In the genomic region with DNA sequence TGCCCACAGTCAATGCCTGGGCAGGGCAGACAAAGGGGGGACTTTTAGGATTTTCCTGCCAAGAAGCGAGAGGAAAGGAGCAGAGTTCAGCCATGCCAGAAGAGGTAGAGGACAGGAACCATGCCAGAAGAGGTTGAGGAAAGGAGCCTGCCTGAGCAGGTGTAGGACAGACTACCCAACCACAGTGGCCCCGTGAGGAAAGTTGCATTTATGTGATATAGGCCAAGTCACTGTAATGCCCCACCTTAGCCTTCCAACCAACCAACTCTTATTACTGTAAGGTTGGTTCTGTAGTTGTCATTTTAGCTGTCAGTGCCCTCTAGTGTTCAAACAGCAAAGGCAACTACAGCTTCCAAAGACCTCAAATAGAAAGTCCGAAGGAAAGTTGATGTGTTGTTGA, we compare ENCODE assay signal across 9 mouse cellular contexts. TPM values are rescaled to one million over a fixed set of nuclear protein-coding genes. Genes with fewer than 3 reads are reported as not detected.
DNase-seq lines count a peak whose midpoint lies in the region; ATAC-seq and TF ChIP-seq lines count a peak whose summit lies in the region.
"Had no signal": no experiment of that assay in that cellular context is flagged by ENCODE, and none has a peak within 500 bp of the region (broad histone marks: within the 10 kb centered on the region; RNA-seq: fewer than 3 reads in every experiment).

No protein-coding gene starts in this region.

- ATAC-seq in heart, embryonic 15.5 days (replicated peaks; ENCODE audit: insufficient number of reproducible peaks, insufficient read depth, low FRiP score, low read depth), result no peak
- peak; percentile 89 for ATAC-seq in liver, embryonic 13.5 days (ENCODE audit: low read depth)

- TF ChIP-seq CTCF in spleen, adult 2 months (IDR thresholded peaks at IDR 0.05; ENCODE audit: extremely low read depth, insufficient read depth, insufficient read length, insufficient replicate concordance), result peak; percentile 7; the same call in 1 of the 2 replicates

- no peak for TF ChIP-seq POLR2A in spleen, adult 2 months (IDR thresholded peaks at IDR 0.05; ENCODE audit: low read depth, low read length)

- H3K36me3 ChIP-seq in heart, embryonic 15.5 days, result no peaks in the 10 kb centered on the region
- no peaks in the 10 kb centered on the region for H3K36me3 ChIP-seq in liver, embryonic 13.5 days
- H3K36me3 ChIP-seq in spleen, adult 2 months (ENCODE audit: control insufficient read depth, insufficient read depth, low read length), result no peaks in the 10 kb centered on the region; the same call in 1 of the 2 replicates

- peak overlapping the region; percentile 36 for H3K4me3 ChIP-seq in heart, embryonic 15.5 days
- peak overlapping the region; percentile 52 for H3K4me3 ChIP-seq in liver, embryonic 13.5 days (replicated peaks)
- H3K4me3 ChIP-seq in spleen, adult 2 months (ENCODE audit: extremely low read depth, insufficient read depth, insufficient read length), result peak overlapping the region; percentile 38; the same call in 1 of the 2 replicates

- peak; percentile 12 for DNase-seq in adrenal gland, postnatal 10 days
- DNase-seq in adrenal gland, postnatal 25 days, result no peak
- DNase-seq in right cerebral cortex, adult 18-20 months, result peak; percentile 2
- no peak for DNase-seq in right cerebral cortex, postnatal 14 days
- no peak for DNase-seq in liver, embryonic 13.5 days
- peak in 1 of 2 experiments; percentile 57 for DNase-seq in spleen, adult 2 months (ENCODE audit: low read depth in 1 of 2, low spot score in 2 of 2)
- DNase-seq in right cerebral cortex, postnatal 36 days (ENCODE audit: low spot score in 2 of 2), result no peak

- no peaks in the 10 kb centered on the region for H3K4me1 ChIP-seq in heart, embryonic 15.5 days (replicated peaks)
- H3K4me1 ChIP-seq in liver, embryonic 13.5 days (replicated peaks), result peaks cover 7% of the 10 kb centered on the region
- peaks cover 5% of the 10 kb centered on the region; the same call in 1 of the 2 replicates for H3K4me1 ChIP-seq in spleen, adult 2 months (ENCODE audit: control insufficient read depth, insufficient read depth, insufficient read length)

- no peaks in the 10 kb centered on the region for H3K9me3 ChIP-seq in heart, embryonic 15.5 days (replicated peaks)
- H3K9me3 ChIP-seq in liver, embryonic 13.5 days (replicated peaks), result no peaks in the 10 kb centered on the region

- WGBS in heart, embryonic 15.5 days, result 45% methylated on average over 3 of the region's 3 CpGs
- 34% methylated on average over 3 of the region's 3 CpGs for WGBS in liver, embryonic 13.5 days (ENCODE audit: insufficient replicate concordance)
- WGBS in spleen, adult 2 months, result 11% methylated on average over 3 of the region's 3 CpGs

- H3K9ac ChIP-seq in heart, embryonic 15.5 days, result no peak overlapping the region
- H3K9ac ChIP-seq in liver, embryonic 13.5 days, result peak overlapping the region; percentile 57

- no peaks in the 10 kb centered on the region for H3K27me3 ChIP-seq in heart, embryonic 15.5 days
- no peaks in the 10 kb centered on the region for H3K27me3 ChIP-seq in liver, embryonic 13.5 days
- H3K27me3 ChIP-seq in spleen, adult 2 months (ENCODE audit: control insufficient read depth, insufficient read depth, low read length), result no peaks in the 10 kb centered on the region

- H3K27ac ChIP-seq in heart, embryonic 15.5 days, result peak overlapping the region; percentile 7; the same call in 1 of the 2 replicates
- peak overlapping the region; percentile 48; the same call in 1 of the 2 replicates for H3K27ac ChIP-seq in liver, embryonic 13.5 days
- H3K27ac ChIP-seq in spleen, adult 2 months (ENCODE audit: insufficient read depth, low read length), result 0 out of 2 replicates have a peak overlapping the region, but pooled peaks have one; percentile 40

- H3K4me2 ChIP-seq in heart, embryonic 15.5 days, result peak overlapping the region; percentile 43
- H3K4me2 ChIP-seq in liver, embryonic 13.5 days, result peak overlapping the region; percentile 64

RNA-seq across cellular contexts. Expression of gene Slfn3, which starts 0.9 kb away (rescaled TPM):
- total RNA-seq in adrenal gland, postnatal 10 days (2021), result 1 to 10 TPM; 3.3 to 3.9 TPM
- 2.4 and 4.2 TPM in 2 replicates for total RNA-seq in adrenal gland, postnatal 25 days (2021)
- 1.3 TPM in 2 replicates for polyA plus RNA-seq in heart, embryonic 15.5 days (2015; fragmentation: Nextera tagmentation; extraction: Ambion mirVana)
- 1.2 and 2.0 TPM in 2 replicates for polyA plus RNA-seq in liver, embryonic 13.5 days (2015; fragmentation: Nextera tagmentation; extraction: Ambion mirVana)
- polyA plus RNA-seq in spleen, adult 2 months (2012; rRNA removed), result 0.37 and 0.43 TPM in 2 replicates

RNA-seq across cellular contexts. Expression of gene Slfn4, which starts 17.0 kb away (rescaled TPM):
- total RNA-seq in adrenal gland, postnatal 10 days (2021), result under 1 TPM; 0.24 to 0.36 TPM
- 0.24 TPM in 1 of 2 replicates, not detected in the other for total RNA-seq in adrenal gland, postnatal 25 days (2021)
- polyA plus RNA-seq in heart, embryonic 15.5 days (2015; fragmentation: Nextera tagmentation; extraction: Ambion mirVana), result 0.08 and 0.18 TPM in 2 replicates
- 0.06 and 0.08 TPM in 2 replicates for polyA plus RNA-seq in liver, embryonic 13.5 days (2015; fragmentation: Nextera tagmentation; extraction: Ambion mirVana)
- 0.86 and 1.0 TPM in 2 replicates for polyA plus RNA-seq in spleen, adult 2 months (2012; rRNA removed)
- polyA plus RNA-seq: C2C12 had no signal

Comparison
In these comparisons a context has a peak if more than half of its experiments do, and no peak if none do; other contexts are left out.
1. DNase-seq: peak in adrenal gland, postnatal 10 days (single experiment) and right cerebral cortex, adult 18-20 months (single experiment); none in adrenal gland, postnatal 25 days (single experiment), right cerebral cortex, postnatal 14 days (single experiment), liver, embryonic 13.5 days (single experiment) and right cerebral cortex, postnatal 36 days (0 of 2).
2. Peak in every context shown above with its lines, with median percentiles within 50 percentile points of each other: H3K27ac ChIP-seq and H3K4me3 ChIP-seq.